Mouse (Mus musculus) macrophage (primary cell): ENCODE data around the gene Rps26. TPM values are rescaled to one million over a fixed set of nuclear protein-coding genes. Genes with fewer than 3 reads are reported as not detected.
"Not testable (repeated sequence)": the region's sequence is repeated elsewhere in the genome, so short reads cannot be mapped to it uniquely, and the experiment has no call there.

Source experiments
- H3K27ac ChIP-seq: fragments of 350-480 bp; formaldehyde crosslinking; 2 replicates; pipeline ENCODE4 v1.9.0; 2021
- H3K36me3 ChIP-seq: fragments of 350-480 bp; formaldehyde crosslinking; 2 replicates; pipeline ENCODE4 v1.9.0; 2021; ENCODE audit errors: inconsistent target
- H3K4me3 ChIP-seq: fragments of 350-480 bp; formaldehyde crosslinking; 2 replicates; pipeline ENCODE4 v1.9.0; 2021; ENCODE audit errors: inconsistent target
- H3K79me2 ChIP-seq: fragments of 350-480 bp; formaldehyde crosslinking; 2 replicates; pipeline ENCODE4 v1.9.0; 2021; ENCODE audit errors: inconsistent target
- WGBS: methylation state at CpG from one replicate; pipeline ENCODE4 v1.1.7; 2026; ENCODE audit warnings: inconsistent platforms; ENCODE audit not compliant: missing documents; 5-methylcytosine and 5-hydroxymethylcytosine counted together
- polyA plus RNA-seq: library from polyadenylated mRNA; stranded (reverse); fragments of 250-400 nt; gene quantifications from 3 replicates; pipeline ENCODE4 v1.2.4, GENCODE M21; 2018; ENCODE audit warnings: inconsistent platforms

Rps26 gene
- polyA plus RNA-seq, 1 experiment from 2014 or later, result 951 TPM

DNA sequence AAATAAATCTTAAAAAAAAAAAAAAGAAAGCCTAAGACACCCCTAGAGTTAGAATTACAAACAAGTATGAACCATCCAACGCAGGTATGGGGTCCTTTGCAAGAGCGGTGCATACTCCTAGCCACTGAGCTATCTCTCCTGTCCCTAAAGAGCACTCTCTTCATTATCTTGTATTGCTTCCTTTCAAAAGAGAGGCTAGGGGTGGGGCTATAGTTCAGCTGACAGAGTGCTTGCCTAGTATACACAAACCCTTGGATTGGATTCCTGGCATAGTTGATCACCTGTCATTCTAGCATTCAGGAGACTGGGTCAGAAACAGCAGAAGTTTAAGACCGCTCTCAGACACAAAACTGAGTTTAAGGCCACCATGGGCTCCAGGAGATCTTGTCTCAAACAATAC is 28.7 kb upstream of the Rps26 start:
- Histone ChIP-seq H3K4me3 (no peak overlapping the region), H3K36me3 (no peaks in the 10 kb centered on the region), H3K79me2 (no peaks in the 10 kb centered on the region), H3K27ac (no peak overlapping the region)
- WGBS, result 95% methylated on average over 3 of the region's 3 CpGs

DNA sequence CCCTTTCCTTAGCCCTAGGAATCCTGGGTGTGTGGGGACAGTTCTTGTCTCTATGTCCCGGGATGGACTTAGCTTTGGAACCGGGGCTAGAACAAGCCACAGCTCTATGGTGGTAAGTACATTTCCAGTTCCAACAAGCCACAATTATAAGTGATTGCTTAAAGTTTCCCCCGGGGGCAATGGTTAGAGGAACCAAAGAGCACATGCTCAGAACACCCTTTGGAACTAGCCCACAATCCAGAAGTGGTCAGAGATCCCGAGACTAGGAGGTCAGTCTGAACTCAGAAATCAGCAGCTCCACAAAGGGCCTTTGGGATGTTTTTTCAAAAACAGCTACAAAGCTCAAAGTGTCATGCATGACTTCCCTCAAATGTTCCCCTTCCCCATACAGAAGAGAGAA is 27.3 kb upstream of the Rps26 start:
- H3K27ac ChIP-seq, result no peak overlapping the region
- no peaks in the 10 kb centered on the region for H3K36me3 ChIP-seq
- no peak overlapping the region for H3K4me3 ChIP-seq
- no peaks in the 10 kb centered on the region for H3K79me2 ChIP-seq
- 66% methylated on average over 4 of the region's 4 CpGs for WGBS

DNA sequence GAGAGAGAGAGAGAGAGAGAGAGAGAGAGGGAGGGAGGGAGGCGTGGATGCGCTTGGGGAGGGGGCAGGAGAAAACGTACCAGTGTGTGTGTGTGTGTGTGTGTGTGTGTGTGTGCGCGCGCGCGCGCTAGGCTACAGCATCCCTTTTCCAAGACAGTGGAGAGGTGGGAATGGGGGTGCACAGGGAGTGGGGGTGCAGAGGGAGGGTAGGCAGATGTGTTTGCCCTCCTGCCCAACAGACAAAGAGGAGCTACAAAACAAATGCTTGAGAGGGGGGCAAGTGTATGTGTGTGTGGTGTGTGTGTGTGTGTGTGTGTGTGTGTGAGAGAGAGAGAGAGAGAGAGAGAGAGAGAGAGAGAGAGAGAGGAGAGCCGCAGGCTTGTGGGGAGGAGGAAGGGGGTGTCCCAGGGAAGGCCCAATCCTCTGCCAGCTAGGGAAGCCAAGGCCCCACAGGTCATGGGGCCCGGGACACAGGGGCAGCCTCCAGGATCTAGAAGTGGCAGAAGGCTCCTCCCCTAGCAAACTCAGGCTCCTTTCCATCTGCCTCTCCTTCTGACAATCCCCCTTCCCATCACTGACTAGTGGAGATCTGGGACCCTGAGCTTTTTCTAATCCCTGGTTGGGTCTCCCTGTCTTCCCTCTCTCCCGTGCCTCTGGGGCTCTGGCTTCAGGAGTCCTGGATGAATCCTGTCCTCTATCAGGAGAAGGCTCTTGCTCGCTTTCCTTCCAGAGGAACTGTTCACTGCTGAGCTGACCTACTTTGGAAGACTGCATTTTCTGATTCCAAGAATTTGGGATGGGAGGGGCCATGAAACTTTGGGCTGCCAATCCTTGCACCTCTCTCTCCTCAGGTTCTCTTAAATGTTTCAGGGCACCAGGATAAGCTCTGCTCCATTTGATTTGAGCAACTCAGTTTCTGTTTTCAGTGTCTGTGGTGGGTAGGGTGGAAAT is 19.9 kb upstream of the Rps26 start:
- no peak overlapping the region for H3K27ac ChIP-seq
- WGBS, result 27% methylated on average over 9 of the region's 13 CpGs
- no peak overlapping the region for H3K4me3 ChIP-seq
- H3K79me2 ChIP-seq, result no peaks in the 10 kb centered on the region
- H3K36me3 ChIP-seq, result no peaks in the 10 kb centered on the region

DNA sequence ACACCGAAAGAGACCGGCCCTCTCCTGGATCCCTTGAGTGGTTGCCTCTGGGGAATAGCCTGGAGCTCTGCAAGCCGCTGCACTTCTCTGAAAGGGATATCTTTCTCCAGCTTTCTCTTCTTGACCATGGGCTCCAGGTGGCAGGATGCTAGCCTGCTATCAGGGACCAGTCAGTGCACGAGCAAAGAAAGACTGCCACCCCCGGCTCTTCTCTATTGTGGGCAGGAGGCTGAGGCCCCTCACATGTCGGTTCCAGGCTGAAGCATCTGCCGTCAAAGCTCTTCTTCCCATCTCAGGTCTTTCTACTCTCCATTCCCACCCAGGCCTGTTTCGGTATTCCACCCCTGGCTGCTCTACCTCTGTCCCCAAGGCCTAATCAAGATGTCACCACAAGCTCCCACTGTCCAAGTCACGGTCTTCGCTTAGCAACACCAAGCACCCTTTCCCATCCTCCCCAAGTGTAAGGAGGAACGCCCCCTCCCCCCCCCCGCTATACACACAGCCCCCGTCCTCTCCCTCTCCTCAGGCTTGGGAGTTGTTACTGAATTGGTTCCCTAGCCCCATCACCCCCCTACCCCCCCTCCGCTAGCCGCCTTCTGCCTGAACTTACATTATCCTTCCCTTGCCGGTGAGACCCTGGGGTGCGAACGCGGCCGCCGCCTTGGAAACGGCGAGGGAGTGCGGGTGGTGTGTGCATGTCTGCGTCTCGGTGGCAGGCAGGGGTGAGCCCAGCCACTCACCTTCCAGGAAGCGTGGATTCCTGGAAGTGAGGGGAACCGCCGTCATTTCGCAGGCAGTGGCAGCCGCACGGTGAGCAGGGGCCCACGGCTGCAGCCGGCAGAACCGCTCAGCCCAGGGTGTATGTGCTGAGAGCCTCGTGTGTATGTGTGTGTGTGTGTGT is 18.8 kb upstream of the Rps26 start, which contains the start of gene Ikzf4:
Ikzf4 (minus strand) TSS at position 881 of the 901 bp plus-strand sequence.
- Histone ChIP-seq H3K4me3 (no peak within 1 kb of the TSS), H3K36me3 (no peaks in the 10 kb centered on the region), H3K27ac (no peak within 1 kb of the TSS), H3K79me2 (no peaks in the 10 kb centered on the region)
- 24% methylated on average over 34 of the region's 36 CpGs for WGBS

DNA sequence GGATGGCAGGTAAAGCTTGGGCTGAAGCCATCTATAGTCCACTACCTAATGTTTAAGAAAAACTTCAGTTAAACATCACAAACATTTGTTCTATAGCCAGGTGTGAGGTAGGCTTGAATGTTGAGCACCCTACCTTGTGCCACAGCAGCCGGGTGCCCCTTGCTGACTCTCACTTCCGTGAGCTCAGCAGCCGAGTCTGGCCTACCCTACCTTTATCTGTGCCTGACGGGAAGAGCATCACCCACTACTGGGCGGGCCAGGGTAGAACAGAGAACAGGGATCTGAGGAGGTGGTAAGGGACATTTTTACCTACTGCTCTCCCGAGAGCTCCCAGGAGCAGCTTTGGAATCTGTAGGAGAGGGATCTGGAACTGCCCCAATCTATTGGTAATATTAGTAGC is 16.2 kb upstream of the Rps26 start:
- H3K79me2 ChIP-seq, result no peaks in the 10 kb centered on the region
- 100% methylated on average over 6 of the region's 6 CpGs for WGBS
- no peaks in the 10 kb centered on the region for H3K36me3 ChIP-seq
- H3K4me3 ChIP-seq, result no peak overlapping the region
- no peak overlapping the region for H3K27ac ChIP-seq

DNA sequence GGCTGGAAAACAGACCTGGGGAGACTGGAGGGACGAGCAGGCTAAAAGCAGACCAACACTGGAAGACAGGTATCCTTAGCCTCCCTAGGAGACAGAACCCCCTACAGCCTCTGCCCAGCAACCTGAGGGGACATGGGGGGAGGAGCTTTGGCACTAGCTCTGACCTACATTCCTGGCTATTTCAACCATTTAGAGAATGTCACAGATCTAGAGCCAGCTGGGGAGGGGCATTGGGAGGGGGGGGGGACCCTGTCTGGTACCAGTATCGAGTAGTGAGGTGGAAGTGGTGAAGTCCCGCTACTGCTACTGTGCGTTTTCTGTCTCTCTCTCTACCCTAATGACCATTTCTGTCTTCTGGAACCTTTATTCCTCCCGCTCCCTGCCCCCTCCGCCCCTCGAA is 15.3 kb upstream of the Rps26 start:
- no peaks in the 10 kb centered on the region for H3K36me3 ChIP-seq
- H3K4me3 ChIP-seq, result no peak overlapping the region
- 83% methylated on average over 7 of the region's 7 CpGs for WGBS
- no peaks in the 10 kb centered on the region for H3K79me2 ChIP-seq
- no peak overlapping the region for H3K27ac ChIP-seq

DNA sequence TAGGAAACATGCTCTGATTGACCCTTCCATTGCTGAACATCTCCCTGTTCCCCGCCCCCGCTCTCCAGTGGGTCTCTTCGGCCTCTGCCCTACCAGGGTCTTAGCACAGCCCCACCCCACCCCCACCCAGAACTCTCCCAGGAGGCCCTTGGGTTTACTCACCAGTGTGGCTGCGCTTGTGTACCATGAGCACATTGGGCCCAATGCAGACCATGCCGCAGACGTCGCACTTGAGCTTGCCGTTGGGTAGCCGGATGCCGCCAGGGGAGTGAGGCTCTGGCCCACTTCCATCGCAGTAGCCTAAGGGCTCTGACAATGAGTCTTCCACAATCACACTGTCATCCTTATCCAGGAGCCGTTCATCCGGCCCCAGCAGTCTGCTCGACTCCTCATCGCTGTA is 14.3 kb upstream of the Rps26 start:
- WGBS, result 96% methylated on average over 15 of the region's 15 CpGs
- H3K27ac ChIP-seq, result no peak overlapping the region

DNA sequence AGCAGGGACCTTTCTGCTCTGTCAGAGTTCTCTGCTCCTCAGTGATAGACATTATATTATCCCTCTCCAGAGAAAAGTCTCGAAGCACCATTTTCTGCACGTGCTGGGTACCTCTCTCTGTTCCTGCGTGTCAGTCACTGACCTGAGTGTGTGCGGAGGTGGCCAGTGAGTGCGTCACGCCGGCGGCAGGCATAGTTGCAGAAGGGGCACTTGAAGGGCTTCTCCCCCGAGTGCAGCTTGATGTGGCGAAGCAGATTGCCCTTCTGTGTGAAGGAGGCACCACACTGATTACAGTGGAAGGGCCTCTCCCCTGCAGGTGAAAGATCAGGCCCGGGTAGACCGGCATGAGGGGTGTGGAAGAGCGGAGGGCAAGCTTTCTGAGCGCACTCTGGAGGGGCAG is 13.5 kb upstream of the Rps26 start:
- Histone ChIP-seq H3K36me3 (no peaks in the 10 kb centered on the region), H3K79me2 (no peaks in the 10 kb centered on the region), H3K4me3 (no peak overlapping the region), H3K27ac (no peak overlapping the region)
- WGBS, result 90% methylated on average over 14 of the region's 14 CpGs

More for the DNA sequence above, 14.3 kb upstream of the Rps26 start:
- no peaks in the 10 kb centered on the region for H3K79me2 ChIP-seq
- H3K4me3 ChIP-seq, result no peak overlapping the region
- H3K36me3 ChIP-seq, result no peaks in the 10 kb centered on the region

DNA sequence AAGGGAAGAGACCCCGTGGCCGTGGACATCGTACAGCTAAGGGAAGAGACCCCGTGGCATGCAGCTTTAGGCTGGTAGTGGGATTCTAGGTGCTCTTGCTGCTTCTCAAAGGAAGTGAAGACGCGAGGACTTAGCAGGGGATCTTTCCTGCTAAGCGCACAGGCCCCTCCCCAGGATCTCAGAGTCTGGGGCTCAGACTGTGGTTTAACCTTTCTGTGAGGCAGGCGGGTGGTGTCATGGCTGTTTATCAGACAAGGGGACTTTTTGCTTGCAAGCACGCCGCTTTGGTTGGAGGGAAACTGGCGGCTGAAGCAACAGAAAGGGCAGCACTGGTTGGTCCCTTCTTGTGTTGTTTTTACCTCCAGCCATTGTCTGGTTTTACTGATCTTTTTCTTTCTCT is 10.5 kb upstream of the Rps26 start:
- H3K27ac ChIP-seq, result no peak overlapping the region
- no peak overlapping the region for H3K4me3 ChIP-seq
- WGBS, result 15% methylated on average over 11 of the region's 11 CpGs
- no peaks in the 10 kb centered on the region for H3K36me3 ChIP-seq
- no peaks in the 10 kb centered on the region for H3K79me2 ChIP-seq

DNA sequence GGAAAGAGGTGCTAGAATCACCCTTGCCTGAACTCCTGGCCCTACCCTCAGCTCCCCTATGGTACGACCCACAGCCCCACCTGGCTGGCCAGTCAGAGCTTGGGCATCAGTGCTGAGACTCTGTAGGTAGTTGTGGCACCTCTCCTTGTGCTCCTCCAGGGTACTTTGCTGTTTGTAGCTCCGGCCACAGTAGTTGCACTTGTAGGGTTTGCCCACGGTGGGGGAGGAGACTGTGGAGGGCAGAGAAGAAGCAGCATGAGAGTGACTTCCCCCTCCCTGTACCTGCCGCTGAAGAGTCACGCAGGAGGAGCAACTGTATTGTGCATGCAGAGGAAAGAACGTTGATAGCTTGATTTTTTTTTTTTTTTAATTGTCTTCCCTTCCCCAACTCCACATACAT is 10.0 kb upstream of the Rps26 start:
- Histone ChIP-seq H3K36me3 (no peaks in the 10 kb centered on the region), H3K4me3 (no peak overlapping the region), H3K27ac (no peak overlapping the region), H3K79me2 (no peaks in the 10 kb centered on the region)
- 30% methylated on average over 5 of the region's 6 CpGs for WGBS

DNA sequence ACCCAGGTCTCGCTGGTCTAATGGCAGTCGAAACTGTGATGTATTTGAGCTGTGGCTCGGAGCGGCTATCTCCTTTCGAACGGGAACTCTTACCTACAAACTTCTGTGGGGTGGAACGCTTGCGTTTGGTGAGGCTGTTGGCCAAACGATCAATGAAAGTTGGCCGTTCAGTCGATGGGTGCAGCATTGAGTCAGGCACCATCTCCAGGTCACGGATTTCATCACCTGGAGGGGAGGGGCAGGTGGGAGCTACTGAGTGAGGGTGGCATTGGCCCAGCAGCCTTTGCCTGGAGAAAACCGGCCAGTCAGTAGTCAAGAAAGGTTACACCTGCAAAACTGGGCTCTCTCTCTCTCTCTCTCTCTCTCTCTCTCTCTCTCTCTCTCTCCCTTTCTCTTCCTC is 9.2 kb upstream of the Rps26 start:
- Histone ChIP-seq H3K27ac (no peak overlapping the region), H3K4me3 (no peak overlapping the region), H3K79me2 (no peaks in the 10 kb centered on the region), H3K36me3 (no peaks in the 10 kb centered on the region)
- WGBS, result 95% methylated on average over 13 of the region's 13 CpGs

DNA sequence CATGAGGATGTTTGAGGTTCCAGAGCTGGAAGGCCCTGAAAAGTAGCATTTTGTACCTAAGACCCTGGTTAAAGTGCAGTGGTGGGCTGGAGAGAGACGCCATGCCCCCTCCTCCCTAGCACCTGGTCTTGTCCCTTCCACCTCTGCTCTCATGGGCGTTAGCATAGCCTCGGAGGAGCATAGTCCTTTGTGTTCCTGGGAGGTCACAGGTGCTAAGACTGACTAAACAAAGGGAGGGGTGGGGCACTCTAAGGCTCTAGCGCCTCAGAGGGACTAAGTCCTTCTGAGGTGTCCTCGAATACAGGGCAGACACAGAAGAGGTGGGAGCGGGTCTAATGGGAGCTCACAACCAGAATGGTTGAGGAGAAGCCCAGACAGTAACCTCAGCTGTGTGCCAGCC is 5.0 kb upstream of the Rps26 start:
- Histone ChIP-seq H3K4me3 (no peak overlapping the region), H3K36me3 (no peaks in the 10 kb centered on the region), H3K27ac (no peak overlapping the region), H3K79me2 (no peaks in the 10 kb centered on the region)
- WGBS, result 65% methylated on average over 6 of the region's 6 CpGs

DNA sequence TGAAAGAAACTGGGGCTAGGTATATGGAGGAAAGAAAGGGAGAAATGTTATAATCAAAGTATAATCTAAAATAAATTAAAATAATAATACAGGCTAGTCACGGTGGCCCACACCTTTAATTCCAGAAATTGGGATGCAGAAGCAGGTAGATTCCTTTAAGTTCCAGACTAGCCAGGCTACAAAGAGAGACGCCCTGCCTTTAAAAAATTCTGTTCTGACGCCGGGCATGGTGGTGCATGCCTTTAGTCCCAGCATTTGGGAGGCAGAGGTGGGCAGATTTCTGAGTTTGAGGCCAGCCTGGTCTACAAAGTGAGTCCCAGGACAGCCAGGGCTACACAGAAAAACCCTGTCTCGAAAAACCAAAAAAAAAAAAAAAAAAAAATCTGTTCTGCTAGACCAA is 3.8 kb upstream of the Rps26 start:
- not testable (repeated sequence) for H3K36me3 ChIP-seq, H3K27ac ChIP-seq, H3K4me3 ChIP-seq
- WGBS, result 95% methylated on average over 4 of the region's 5 CpGs
- peaks cover 10% of the 10 kb centered on the region for H3K79me2 ChIP-seq

DNA sequence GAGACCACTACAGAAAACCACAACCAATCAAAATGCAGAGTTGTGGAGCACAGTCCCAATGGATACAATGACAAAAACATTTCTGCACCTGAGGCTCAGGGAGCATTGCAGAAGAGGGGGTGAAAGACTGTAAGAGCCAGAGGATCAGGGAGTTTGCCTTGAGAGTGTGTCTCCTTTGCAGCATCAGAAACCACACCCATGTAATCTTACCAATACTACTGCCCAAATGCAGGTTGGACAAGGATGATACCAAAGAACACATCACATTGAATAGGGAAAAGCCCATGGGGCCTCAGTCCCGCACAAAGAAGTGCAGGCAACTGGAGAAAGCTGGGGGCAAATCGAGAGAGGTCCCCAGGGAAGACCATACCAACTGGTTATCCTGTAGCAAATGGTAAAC is 3.2 kb upstream of the Rps26 start:
- no peaks in the 10 kb centered on the region for H3K36me3 ChIP-seq
- H3K27ac ChIP-seq, result no peak overlapping the region
- H3K79me2 ChIP-seq, result peaks cover 16% of the 10 kb centered on the region
- WGBS, result 88% methylated on average over 2 of the region's 2 CpGs
- no peak overlapping the region for H3K4me3 ChIP-seq
